Mouse (Mus musculus) liver, embryonic 15.5 days (tissue): Measurements from ENCODE around the gene Sparcl1. TPM values are rescaled to one million over a fixed set of nuclear protein-coding genes. Genes with fewer than 3 reads are reported as not detected.

Experiments used
- ATAC-seq: fragments of 200-750 bp; cut with Nextera tagmentation; 2 replicates; pipeline ENCODE4 v1.8.0; 2017; ENCODE audit warnings: moderate number of reproducible peaks, mild to moderate bottlenecking, moderate library complexity; ENCODE audit not compliant: insufficient read depth
- H3K27ac ChIP-seq: fragments of 300-500 bp; sonication (generic); replicated peaks from 2 replicates; pipeline ENCODE4 v1.5.1; 2015; ENCODE audit warnings: mild to moderate bottlenecking, inconsistent platforms
- H3K27me3 ChIP-seq: fragments of 300-500 bp; sonication (generic); 2 replicates; pipeline ENCODE4 v1.6.1; 2015; ENCODE audit warnings: mild to moderate bottlenecking, inconsistent platforms
- H3K36me3 ChIP-seq: fragments of 300-500 bp; sonication (generic); replicated peaks from 2 replicates; pipeline ENCODE4 v1.6.1; 2015; ENCODE audit warnings: moderate library complexity, mild to moderate bottlenecking, inconsistent platforms
- H3K4me1 ChIP-seq: fragments of 300-500 bp; sonication (generic); replicated peaks from 2 replicates; pipeline ENCODE4 v1.6.1; 2015; ENCODE audit warnings: inconsistent platforms
- H3K4me2 ChIP-seq: fragments of 300-500 bp; sonication (generic); 2 replicates; pipeline ENCODE4 v1.6.1; 2015; ENCODE audit warnings: moderate library complexity, mild to moderate bottlenecking, inconsistent platforms
- H3K4me3 ChIP-seq: fragments of 300-500 bp; sonication (generic); replicated peaks from 2 replicates; pipeline ENCODE4 v1.5.1; 2015; ENCODE audit warnings: mild to moderate bottlenecking, inconsistent platforms
- H3K9ac ChIP-seq: fragments of 300-500 bp; sonication (generic); 2 replicates; pipeline ENCODE4 v1.6.1; 2015; ENCODE audit warnings: moderate library complexity, mild to moderate bottlenecking, inconsistent platforms
- H3K9me3 ChIP-seq: fragments of 300-500 bp; sonication (generic); replicated peaks from 2 replicates; pipeline ENCODE4 v1.6.1; 2016; ENCODE audit warnings: inconsistent platforms
- WGBS: fragments of 180-500 bp; shearing (Covaris S2); methylation state at CpG from one replicate; pipeline ENCODE4 v1.1.7; 2015; ENCODE audit warnings: mixed read lengths; ENCODE audit not compliant: insufficient replicate concordance; 5-methylcytosine and 5-hydroxymethylcytosine counted together
- microRNA-seq: library from miRNA; unstranded; fragments of <30 nt; microRNA quantifications from one replicate; pipeline ENCODE4, GENCODE M21; 2016
- polyA plus RNA-seq: library from polyadenylated mRNA; unstranded; fragments of >200 nt; fragmentation: Nextera tagmentation; extraction: Ambion mirVana; gene quantifications from 2 replicates; pipeline ENCODE4 v1.2.1, GENCODE M21; 2015

Sparcl1 gene
- polyA plus RNA-seq, 1 experiment from 2014 or later: 3.2 TPM

DNA sequence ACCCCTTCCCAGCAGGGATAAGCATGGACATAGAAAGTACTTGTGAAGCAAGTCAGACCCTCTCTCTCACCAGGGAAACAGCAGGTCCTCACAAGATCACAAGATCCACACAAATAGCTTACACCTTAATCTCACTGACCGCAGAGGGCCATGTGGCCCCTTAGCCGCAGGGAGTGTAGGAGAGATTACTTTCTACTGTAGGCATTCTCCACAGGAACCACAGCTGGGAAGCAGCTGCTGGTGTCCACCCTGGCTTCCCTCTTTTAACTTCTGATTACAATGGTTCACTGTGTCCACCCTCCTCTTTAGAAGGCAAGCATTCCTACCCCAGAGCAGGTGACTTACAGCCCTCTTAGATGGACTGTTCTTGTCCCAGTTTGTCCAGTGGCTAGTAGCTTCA is 69.8 kb downstream of the Sparcl1 start:
- no peaks in the 10 kb centered on the region for H3K9me3 ChIP-seq
- WGBS: 23% methylated on average over 2 of the region's 2 CpGs
- peaks cover 50% of the 10 kb centered on the region for H3K4me1 ChIP-seq
- ATAC-seq: no peak
- peak overlapping the region; percentile 48 for H3K27ac ChIP-seq
- 0 out of 2 replicates have a peak overlapping the region, but pooled peaks have one; percentile 21 for H3K9ac ChIP-seq
- no peak overlapping the region for H3K4me3 ChIP-seq
- no peaks in the 10 kb centered on the region for H3K27me3 ChIP-seq
- no peaks in the 10 kb centered on the region for H3K36me3 ChIP-seq
- H3K4me2 ChIP-seq: peak overlapping the region; percentile 45

- no peak overlapping the region for H3K4me2 ChIP-seq
- H3K4me3 ChIP-seq: no peak overlapping the region
- H3K27me3 ChIP-seq: no peaks in the 10 kb centered on the region
- H3K9ac ChIP-seq: no peak overlapping the region
- H3K36me3 ChIP-seq: no peaks in the 10 kb centered on the region
- no peaks in the 10 kb centered on the region for H3K9me3 ChIP-seq
- WGBS: 76% methylated on average over 2 of the region's 2 CpGs
- no peak for ATAC-seq
- no peak overlapping the region for H3K27ac ChIP-seq
- peaks cover 42% of the 10 kb centered on the region for H3K4me1 ChIP-seq
These were observed 70.6 kb downstream of the Sparcl1 start for GRCm38 (mm10) chr5:104042906-104043305.

GRCm38 (mm10) chr5:104039154-104039932 is 74.2 kb downstream of the Sparcl1 start:
- H3K4me1 ChIP-seq: peaks cover 36% of the 10 kb centered on the region
- H3K4me3 ChIP-seq: no peak overlapping the region
- H3K4me2 ChIP-seq: no peak overlapping the region
- WGBS: 30% methylated on average over 6 of the region's 6 CpGs
- no peak overlapping the region for H3K27ac ChIP-seq
- H3K9ac ChIP-seq: no peak overlapping the region
- ATAC-seq: no peak
- no peaks in the 10 kb centered on the region for H3K36me3 ChIP-seq
- H3K9me3 ChIP-seq: no peaks in the 10 kb centered on the region
- H3K27me3 ChIP-seq: no peaks in the 10 kb centered on the region

DNA sequence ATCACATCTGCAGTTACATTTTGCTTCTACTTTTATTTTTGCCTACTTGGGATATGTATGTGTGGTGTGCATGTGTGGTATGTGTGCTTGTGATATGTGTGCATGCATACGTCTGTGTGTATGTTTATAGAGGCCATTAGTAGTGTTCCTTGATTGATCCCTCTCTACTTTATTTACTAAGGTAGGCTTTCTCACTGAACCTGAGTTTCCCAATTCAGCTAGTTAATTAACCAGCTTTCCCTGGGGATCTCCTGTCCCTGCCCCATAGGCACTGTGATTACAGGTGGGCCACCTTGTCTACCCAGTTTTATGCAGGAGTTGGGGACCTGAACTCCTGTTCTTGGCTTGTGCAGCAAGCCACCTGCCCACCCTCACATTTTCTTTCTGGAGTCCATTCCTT is 76.8 kb downstream of the Sparcl1 start:
- no peaks in the 10 kb centered on the region for H3K36me3 ChIP-seq
- H3K4me2 ChIP-seq: no peak overlapping the region
- no peak overlapping the region for H3K9ac ChIP-seq
- 77% methylated on average over 1 of the region's 1 CpGs for whole genome bisulfite sequencing
- peaks cover 30% of the 10 kb centered on the region for H3K4me1 ChIP-seq
- no peak overlapping the region for H3K4me3 ChIP-seq
- H3K27ac ChIP-seq: 0 out of 2 replicates have a peak overlapping the region, but pooled peaks have one; percentile 3
- no peaks in the 10 kb centered on the region for H3K9me3 ChIP-seq
- ATAC-seq: no peak
- no peaks in the 10 kb centered on the region for H3K27me3 ChIP-seq

GRCm38 (mm10) chr5:104035824-104036223 is 77.7 kb downstream of the Sparcl1 start:
- no peak overlapping the region for H3K4me3 ChIP-seq
- peaks cover 30% of the 10 kb centered on the region for H3K4me1 ChIP-seq
- no peak overlapping the region for H3K9ac ChIP-seq
- no peaks in the 10 kb centered on the region for H3K27me3 ChIP-seq
- no peaks in the 10 kb centered on the region for H3K9me3 ChIP-seq
- no peak overlapping the region for H3K27ac ChIP-seq
- no peak for ATAC-seq
- no peaks in the 10 kb centered on the region for H3K36me3 ChIP-seq
- no peak overlapping the region for H3K4me2 ChIP-seq
- WGBS: 42% methylated on average over 1 of the region's 1 CpGs

- Histone ChIP-seq H3K9ac (no peak overlapping the region), H3K27ac (no peak overlapping the region), H3K9me3 (no peaks in the 10 kb centered on the region), H3K4me3 (no peak overlapping the region), H3K36me3 (no peaks in the 10 kb centered on the region), H3K27me3 (no peaks in the 10 kb centered on the region), H3K4me2 (no peak overlapping the region), H3K4me1 (peaks cover 30% of the 10 kb centered on the region)
- ATAC-seq: no peak
These were observed 78.5 kb downstream of the Sparcl1 start for GRCm38 (mm10) chr5:104035066-104035465.

DNA sequence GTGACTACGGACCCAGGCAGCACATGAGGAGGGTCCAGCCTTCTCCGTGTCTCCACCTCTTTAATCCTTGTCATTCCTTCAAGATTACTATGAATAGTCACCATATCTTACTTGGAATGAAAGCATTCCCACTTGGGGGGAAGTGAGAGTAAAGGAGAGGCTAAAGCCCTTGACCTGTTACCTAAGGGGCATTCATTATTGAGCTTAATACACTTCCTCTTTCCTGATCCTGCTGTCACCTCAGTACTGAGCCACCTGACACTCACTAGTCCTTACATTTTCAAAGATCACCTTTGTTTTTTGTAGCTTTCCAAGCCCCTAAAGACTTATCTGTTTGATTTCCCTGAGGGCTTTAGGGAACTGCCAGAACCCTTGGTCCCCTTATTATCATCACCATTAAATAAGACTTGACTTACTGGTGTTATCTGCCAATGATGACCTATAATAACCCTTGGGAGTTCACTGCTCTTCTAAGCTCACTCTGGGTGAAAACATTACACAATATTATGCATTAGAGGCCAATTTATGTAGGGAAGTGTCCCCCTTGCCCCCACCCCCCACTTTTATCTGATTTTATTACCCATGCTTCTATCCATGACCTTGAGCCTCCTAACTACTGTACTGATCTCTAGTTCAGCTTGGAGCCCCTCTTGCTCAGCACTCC is 81.0 kb downstream of the Sparcl1 start:
- no peaks in the 10 kb centered on the region for H3K36me3 ChIP-seq
- no peaks in the 10 kb centered on the region for H3K9me3 ChIP-seq
- no peak overlapping the region for H3K4me2 ChIP-seq
- ATAC-seq: no peak
- no peak overlapping the region for H3K27ac ChIP-seq
- WGBS: 82% methylated on average over 2 of the region's 2 CpGs
- H3K4me1 ChIP-seq: peaks cover 24% of the 10 kb centered on the region
- H3K4me3 ChIP-seq: no peak overlapping the region
- no peak overlapping the region for H3K9ac ChIP-seq
- H3K27me3 ChIP-seq: no peaks in the 10 kb centered on the region

Small RNAs within 50 kb of the gene (microRNA-seq; reads per million reads assigned to microRNA genes)
- 6.3 reads per million, percentile 21 among the genes with 10 or more reads in this experiment for gene Mir5619

Other genes starting within 250 kb of the Sparcl1 start
- 1.2 and 1.8 TPM in 2 replicates for gene Klhl8, start 202.5 kb downstream of the Sparcl1 start, polyA plus RNA-seq
- 35.5 and 52.8 TPM in 2 replicates for gene Hsd17b13, start 136.3 kb downstream of the Sparcl1 start, polyA plus RNA-seq
- 2.6 and 2.7 TPM in 2 replicates for gene Hsd17b11, start 91.8 kb downstream of the Sparcl1 start, polyA plus RNA-seq
- 69.4 and 69.6 TPM in 2 replicates for gene Nudt9, start 67.4 kb downstream of the Sparcl1 start, polyA plus RNA-seq
- gene Gm17660, start 36.1 kb downstream of the Sparcl1 start, polyA plus RNA-seq: not detected in 2 replicates
- gene Dspp, start 57.0 kb upstream of the Sparcl1 start, polyA plus RNA-seq: not detected in 2 replicates
- not detected in 2 replicates for gene Dmp1, start 88.9 kb upstream of the Sparcl1 start, polyA plus RNA-seq
- 0.06 TPM in 1 of 2 replicates, not detected in the other for gene Ibsp, start 185.4 kb upstream of the Sparcl1 start, polyA plus RNA-seq
- not detected in 2 replicates for gene Mepe, start 211.6 kb upstream of the Sparcl1 start, polyA plus RNA-seq